Mouse (Mus musculus): ENCODE measurements around the gene Gm3336. TPM values are rescaled to one million over a fixed set of nuclear protein-coding genes. Genes with fewer than 3 reads are reported as not detected.
A peak's percentile ranks its signal among the peaks of the same experiment; 100 is the strongest.

The Gm3336 gene
- polyA plus RNA-seq, 1 experiment from 2014 or later: 0.54 TPM

DNA sequence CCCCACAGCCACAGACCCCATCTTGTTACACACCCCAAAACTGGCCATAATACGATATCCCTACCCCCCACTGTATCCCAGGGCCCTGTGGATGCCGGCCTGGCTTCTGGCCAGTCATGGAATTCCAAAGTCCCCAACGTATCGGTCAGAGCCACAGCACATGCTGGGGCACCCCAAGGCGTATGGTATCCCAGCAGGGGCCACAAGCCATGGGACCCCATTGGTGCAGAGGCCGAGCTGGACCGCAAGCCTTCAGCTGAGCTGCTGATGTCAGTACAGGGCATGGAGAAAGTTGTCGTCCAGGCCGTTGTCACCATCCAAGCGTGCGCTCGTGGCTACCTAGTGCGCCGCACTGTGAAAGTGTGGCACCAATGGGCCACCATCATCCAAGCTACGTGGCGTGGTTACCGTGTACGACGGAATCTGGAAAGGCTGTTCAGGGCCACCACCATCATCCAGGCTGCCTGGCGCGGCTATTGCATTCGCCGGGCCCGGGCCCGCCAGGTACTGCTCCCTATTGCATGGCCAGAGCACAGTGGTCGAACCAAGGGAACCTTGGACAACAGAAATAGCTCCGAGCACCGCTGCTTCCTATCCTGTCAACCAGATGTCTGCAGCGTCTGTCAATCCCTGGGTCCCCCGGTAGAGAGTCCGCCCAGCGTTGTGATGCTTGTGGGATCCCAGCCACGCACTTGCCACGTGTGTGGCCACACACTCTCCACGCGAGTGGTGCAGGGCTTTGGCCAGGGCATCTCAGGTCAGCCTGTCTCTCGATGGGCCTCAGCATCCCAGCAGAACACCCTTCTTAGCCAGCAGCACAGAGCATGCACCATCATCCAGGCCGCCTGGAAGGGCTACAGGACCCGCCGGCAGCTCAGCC, 1.6 kb upstream of the Gm3336 start:
- H3K27me3 ChIP-seq (replicated peaks; ENCODE audit: insufficient read depth, low read length): no peaks in the 10 kb centered on the region
- H3K4me3 ChIP-seq (ENCODE audit: low read depth, low read length): no peak overlapping the region
- no peak overlapping the region for H3K4me2 ChIP-seq (replicated peaks; ENCODE audit: low read depth, low read length)
- WGBS: 80% methylated on average over 40 of the region's 40 CpGs
- no peak for TF ChIP-seq CTCF (IDR thresholded peaks at IDR 0.05)
- TF ChIP-seq EP300 (IDR thresholded peaks at IDR 0.05): no peak
- H3K4me1 ChIP-seq (ENCODE audit: insufficient read depth, low read depth, low read length): no peaks in the 10 kb centered on the region
- no peaks in the 10 kb centered on the region for H3K9me3 ChIP-seq (ENCODE audit: low read length)
- no peaks in the 10 kb centered on the region for H3K36me3 ChIP-seq (ENCODE audit: insufficient read depth, low read length)
- DNase-seq (ENCODE audit: low spot score): no peak
- no peak overlapping the region for H3K27ac ChIP-seq (ENCODE audit: low read length)
- no peak overlapping the region for H3K9ac ChIP-seq (replicated peaks; ENCODE audit: low read depth)
- ATAC-seq: no peak

DNA sequence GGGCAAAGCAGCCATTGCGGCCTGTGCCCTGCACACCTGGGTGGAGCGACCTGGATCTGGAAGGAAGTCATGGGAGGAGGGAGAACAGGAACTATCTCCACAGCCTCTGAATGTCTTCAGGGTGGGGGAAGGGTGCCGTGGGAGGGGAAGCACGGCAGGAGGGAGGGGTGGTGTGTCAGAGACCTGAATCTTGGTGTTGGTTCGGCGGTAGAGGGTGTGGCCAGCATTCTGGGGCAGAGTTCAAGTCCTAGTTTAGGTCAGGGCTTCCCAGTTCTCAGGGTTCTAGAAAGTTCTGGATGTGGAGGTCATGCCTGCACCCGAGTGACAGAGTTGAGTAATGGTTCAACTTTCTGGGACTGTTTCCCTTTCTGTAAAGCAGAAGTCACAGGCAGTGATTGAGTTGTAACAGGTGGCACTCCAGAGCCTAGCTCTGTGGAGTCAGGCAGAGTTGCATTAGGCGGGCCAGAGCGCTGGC, 1.5 kb downstream of the Gm3336 start:
- H3K4me2 ChIP-seq (replicated peaks; ENCODE audit: low read depth, low read length): no peak overlapping the region
- H3K4me1 ChIP-seq (ENCODE audit: insufficient read depth, low read depth, low read length): no peaks in the 10 kb centered on the region
- WGBS: 42% methylated on average over 9 of the region's 9 CpGs
- H3K4me3 ChIP-seq (ENCODE audit: low read depth, low read length): no peak overlapping the region
- TF ChIP-seq CTCF (IDR thresholded peaks at IDR 0.05): no peak
- no peak for TF ChIP-seq EP300 (IDR thresholded peaks at IDR 0.05)
- ATAC-seq (no peak), DNase-seq (ENCODE audit: low spot score) (no peak)
- H3K36me3 ChIP-seq (ENCODE audit: insufficient read depth, low read length): no peaks in the 10 kb centered on the region
- H3K9ac ChIP-seq (replicated peaks; ENCODE audit: low read depth): no peak overlapping the region
- H3K27ac ChIP-seq (ENCODE audit: low read length): no peak overlapping the region
- no peaks in the 10 kb centered on the region for H3K9me3 ChIP-seq (ENCODE audit: low read length)
- no peaks in the 10 kb centered on the region for H3K27me3 ChIP-seq (replicated peaks; ENCODE audit: insufficient read depth, low read length)

DNA sequence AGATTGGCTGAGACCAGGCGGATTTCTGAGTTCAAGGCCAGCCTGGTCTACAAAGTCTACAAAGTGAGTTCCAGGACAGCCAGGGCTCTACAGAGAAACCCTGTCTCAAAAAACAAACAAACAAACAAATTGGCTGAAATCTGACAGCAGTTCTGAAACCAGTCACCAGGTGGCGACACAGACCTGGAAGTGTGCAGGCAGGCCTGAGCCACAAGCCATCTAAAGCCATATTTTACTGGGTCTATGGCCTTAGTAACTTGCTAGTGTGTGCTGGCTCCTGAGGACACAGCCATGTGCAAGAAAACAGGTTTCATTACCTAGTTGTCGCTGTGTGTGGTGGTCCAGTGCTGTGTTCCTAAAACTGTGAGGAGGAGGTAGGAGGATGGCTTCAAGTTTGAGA, 2.4 kb downstream of the Gm3336 start:
- Histone ChIP-seq H3K4me3 (ENCODE audit: low read depth, low read length) (no peak overlapping the region), H3K9ac (replicated peaks; ENCODE audit: low read depth) (no peak overlapping the region), H3K36me3 (ENCODE audit: insufficient read depth, low read length) (no peaks in the 10 kb centered on the region), H3K27me3 (replicated peaks; ENCODE audit: insufficient read depth, low read length) (no peaks in the 10 kb centered on the region), H3K27ac (ENCODE audit: low read length) (0 out of 2 replicates have a peak overlapping the region, but pooled peaks have one; percentile 20), H3K4me1 (ENCODE audit: insufficient read depth, low read depth, low read length) (no peaks in the 10 kb centered on the region), H3K4me2 (replicated peaks; ENCODE audit: low read depth, low read length) (no peak overlapping the region), H3K9me3 (ENCODE audit: low read length) (no peaks in the 10 kb centered on the region)
- WGBS: 2% methylated on average over 3 of the region's 3 CpGs
- DNase-seq (ENCODE audit: low spot score): peak; percentile 83
- ATAC-seq: peak; percentile 22; the same call in 1 of the 2 replicates
- no peak for TF ChIP-seq EP300 (IDR thresholded peaks at IDR 0.05)
- peak; percentile 95 for TF ChIP-seq CTCF (IDR thresholded peaks at IDR 0.05)

DNA sequence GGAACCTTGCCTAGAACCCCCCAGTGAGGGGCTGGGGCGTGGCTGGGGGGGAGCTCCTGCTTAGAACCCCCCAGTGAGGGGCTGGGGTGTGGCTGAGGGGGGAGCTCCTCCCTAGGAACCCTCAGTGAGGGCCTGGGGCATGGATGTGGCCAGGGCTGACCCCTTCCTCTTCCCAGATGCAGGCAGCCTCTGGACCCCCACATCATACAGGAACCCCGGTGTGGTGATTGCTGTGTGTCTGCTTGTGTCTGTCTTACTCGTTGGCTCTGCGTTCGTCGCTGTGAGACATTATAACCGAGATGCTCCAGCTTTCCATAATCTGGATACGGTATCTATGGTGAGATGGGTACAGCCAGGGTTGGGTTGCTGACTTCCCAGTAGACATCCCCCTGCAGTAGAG, 3.3 kb downstream of the Gm3336 start:
- ATAC-seq (no peak), DNase-seq (ENCODE audit: low spot score) (no peak)
- Histone ChIP-seq H3K4me1 (ENCODE audit: insufficient read depth, low read depth, low read length) (no peaks in the 10 kb centered on the region), H3K4me3 (ENCODE audit: low read depth, low read length) (no peak overlapping the region), H3K36me3 (ENCODE audit: insufficient read depth, low read length) (no peaks in the 10 kb centered on the region), H3K27me3 (replicated peaks; ENCODE audit: insufficient read depth, low read length) (no peaks in the 10 kb centered on the region), H3K27ac (ENCODE audit: low read length) (0 out of 2 replicates have a peak overlapping the region, but pooled peaks have one; percentile 20), H3K9ac (replicated peaks; ENCODE audit: low read depth) (no peak overlapping the region), H3K9me3 (ENCODE audit: low read length) (no peaks in the 10 kb centered on the region), H3K4me2 (replicated peaks; ENCODE audit: low read depth, low read length) (no peak overlapping the region)
- 87% methylated on average over 8 of the region's 8 CpGs for WGBS
- TF ChIP-seq CTCF (IDR thresholded peaks at IDR 0.05): no peak
- no peak for TF ChIP-seq EP300 (IDR thresholded peaks at IDR 0.05)

DNA sequence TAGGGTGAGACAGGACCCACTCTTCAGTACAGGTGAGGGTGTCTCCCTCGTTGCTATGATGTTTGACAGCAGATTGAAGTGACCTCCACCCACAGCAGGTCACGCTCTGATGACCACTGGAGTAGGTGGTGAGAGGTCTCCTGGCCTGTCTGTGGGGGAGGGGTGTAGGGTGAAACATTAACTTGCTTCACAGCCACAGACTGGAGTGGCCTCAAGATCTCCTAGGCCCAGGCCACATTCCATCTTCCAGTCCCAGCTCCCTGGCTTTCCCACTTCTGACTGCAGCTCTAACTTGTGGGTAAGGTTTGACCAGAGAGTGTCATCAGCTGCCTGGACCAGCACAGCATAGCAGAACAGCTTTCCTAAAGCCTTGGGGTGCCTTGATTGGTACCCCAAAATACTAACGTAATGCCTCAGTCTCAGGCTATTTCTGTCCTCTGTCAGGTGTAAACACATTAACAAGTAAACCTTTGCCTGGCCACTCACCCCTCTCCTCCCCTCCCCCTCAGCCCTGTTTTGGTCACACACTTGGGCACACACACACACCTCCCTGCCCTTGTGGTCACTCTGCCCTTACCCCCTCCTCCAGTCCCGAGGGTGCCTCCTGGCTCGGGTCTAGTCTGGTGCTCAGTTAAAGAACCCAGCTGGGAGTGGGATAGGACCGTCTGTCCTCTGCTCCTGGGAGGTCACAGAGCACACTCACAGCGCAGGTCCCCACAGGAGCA, 5.3 kb downstream of the Gm3336 start, which contains the start of gene Pde4c:
Gene Pde4c, plus strand, starts transcription at position 235 of the 725 bp plus-strand sequence.
- peak; percentile 90 for ATAC-seq
- TF ChIP-seq CTCF (IDR thresholded peaks at IDR 0.05): no peak
- peak; percentile 38; the same call in 1 of the 2 replicates for TF ChIP-seq EP300 (IDR thresholded peaks at IDR 0.05)
- 41% methylated on average over 7 of the region's 7 CpGs for WGBS
- Histone ChIP-seq H3K4me2 (replicated peaks; ENCODE audit: low read depth, low read length) (peak within 1 kb of the TSS; percentile 6), H3K9ac (replicated peaks; ENCODE audit: low read depth) (no peak within 1 kb of the TSS), H3K27ac (ENCODE audit: low read length) (peak within 1 kb of the TSS; percentile 39), H3K4me3 (ENCODE audit: low read depth, low read length) (no peak within 1 kb of the TSS), H3K36me3 (ENCODE audit: insufficient read depth, low read length) (no peaks in the 10 kb centered on the region), H3K27me3 (replicated peaks; ENCODE audit: insufficient read depth, low read length) (0 out of 2 replicates have a peak, but pooled peaks cover under 1% of the 10 kb centered on the region), H3K4me1 (ENCODE audit: insufficient read depth, low read depth, low read length) (no peaks in the 10 kb centered on the region), H3K9me3 (ENCODE audit: low read length) (no peaks in the 10 kb centered on the region)
- DNase-seq (ENCODE audit: low spot score): peak; percentile 86

DNA sequence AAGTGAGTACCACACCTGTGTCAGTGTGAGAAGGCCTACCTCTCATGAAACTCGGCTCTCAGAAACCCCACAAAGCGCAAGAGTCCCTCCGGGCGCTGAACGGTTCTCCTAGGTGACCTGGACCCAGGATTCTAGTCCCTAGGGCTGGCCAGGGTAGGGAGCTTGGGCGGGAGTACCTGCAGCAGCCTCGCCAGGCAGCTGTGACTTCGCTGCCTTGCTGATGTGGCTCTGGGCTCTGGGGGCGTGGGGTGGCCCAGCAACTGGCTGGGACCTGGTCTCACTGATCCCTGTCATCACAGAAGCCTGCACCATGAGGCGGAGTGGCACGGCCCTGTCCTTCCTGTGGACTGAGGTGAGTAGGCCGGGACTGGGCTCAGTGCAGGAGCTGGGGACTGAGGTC, 5.9 kb downstream of the Gm3336 start:
- ATAC-seq: no peak
- Histone ChIP-seq H3K4me2 (replicated peaks; ENCODE audit: low read depth, low read length) (no peak overlapping the region), H3K27ac (ENCODE audit: low read length) (peak overlapping the region; percentile 39)

More for the DNA sequence above, 5.9 kb downstream of the Gm3336 start:
- Histone ChIP-seq H3K9me3 (ENCODE audit: low read length) (no peaks in the 10 kb centered on the region), H3K27me3 (replicated peaks; ENCODE audit: insufficient read depth, low read length) (0 out of 2 replicates have a peak, but pooled peaks cover 3% of the 10 kb centered on the region), H3K36me3 (ENCODE audit: insufficient read depth, low read length) (no peaks in the 10 kb centered on the region), H3K4me1 (ENCODE audit: insufficient read depth, low read depth, low read length) (no peaks in the 10 kb centered on the region), H3K4me3 (ENCODE audit: low read depth, low read length) (no peak overlapping the region), H3K9ac (replicated peaks; ENCODE audit: low read depth) (no peak overlapping the region)
- TF ChIP-seq EP300 (IDR thresholded peaks at IDR 0.05) (no peak), CTCF (IDR thresholded peaks at IDR 0.05) (no peak)
- WGBS: 69% methylated on average over 12 of the region's 12 CpGs
- DNase-seq (ENCODE audit: low spot score): no peak
